Mouse (Mus musculus): ENCODE data around the gene Ntn4. TPM values are rescaled to one million over a fixed set of nuclear protein-coding genes. Genes with fewer than 3 reads are reported as not detected.

Gene Ntn4
- polyA plus RNA-seq, 1 experiment from 2014 or later, result 0.76 TPM

DNA sequence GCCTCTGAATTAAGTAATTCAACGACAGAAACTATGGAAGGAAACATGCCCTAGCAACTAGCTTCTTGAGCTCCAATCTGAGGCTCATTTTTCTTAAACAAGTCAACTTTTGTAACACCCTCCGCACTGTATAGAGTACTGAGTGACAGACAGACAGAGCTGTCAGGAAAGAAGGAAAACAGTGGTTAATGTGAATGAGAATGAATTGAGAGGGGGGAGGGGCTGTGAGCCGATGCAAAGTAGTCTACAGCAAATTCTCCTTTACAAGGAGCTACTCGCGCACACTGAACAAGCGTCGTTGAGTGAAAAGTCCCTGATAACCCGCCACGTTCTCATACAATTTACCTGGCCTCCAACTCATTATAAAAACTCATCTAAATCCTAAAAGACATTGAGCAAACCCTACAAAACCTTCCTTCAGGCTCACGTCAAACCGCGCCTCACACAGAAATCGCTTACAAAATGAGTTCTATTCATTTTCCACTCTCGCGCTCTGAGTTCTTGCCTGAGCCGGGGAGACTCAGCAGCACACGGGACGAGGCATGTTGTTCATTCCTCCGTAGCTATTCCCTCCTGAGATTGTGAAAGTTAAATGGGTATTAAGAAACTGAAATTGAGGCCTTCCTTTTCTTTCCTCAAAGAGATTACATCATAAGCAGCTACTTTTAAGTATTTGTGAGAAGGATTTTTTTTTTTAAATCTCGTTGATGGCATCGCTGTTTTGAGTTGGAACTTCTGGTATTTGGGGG, 54.7 kb downstream of the Ntn4 start:
- peaks cover 3% of the 10 kb centered on the region for H3K4me1 ChIP-seq (ENCODE audit: insufficient read depth)
- peak overlapping the region; percentile 31; the same call in 1 of the 2 replicates for H3K4me2 ChIP-seq
- H3K4me3 ChIP-seq (ENCODE audit: low read depth, low read length), result no peak overlapping the region
- H3K36me3 ChIP-seq (ENCODE audit: insufficient read depth), result no peaks in the 10 kb centered on the region
- DNase-seq (no peak), ATAC-seq (ENCODE audit: insufficient read depth) (no peak)
- H3K9ac ChIP-seq, result no peak overlapping the region
- H3K9me3 ChIP-seq (ENCODE audit: low read depth, low read length), result no peaks in the 10 kb centered on the region
- peak overlapping the region; percentile 63; the same call in 1 of the 2 replicates for H3K27ac ChIP-seq (ENCODE audit: low read depth)
- no peak for TF ChIP-seq CTCF (IDR thresholded peaks at IDR 0.05; ENCODE audit: low read depth)
- H3K27me3 ChIP-seq (ENCODE audit: insufficient read depth, low read length), result no peaks in the 10 kb centered on the region
- WGBS, result 46% methylated on average over 21 of the region's 21 CpGs

- no peak overlapping the region for H3K9ac ChIP-seq
- no peak for DNase-seq
- H3K9me3 ChIP-seq (ENCODE audit: low read depth, low read length), result no peaks in the 10 kb centered on the region
- H3K4me2 ChIP-seq, result no peak overlapping the region
- H3K4me3 ChIP-seq (ENCODE audit: low read depth, low read length), result no peak overlapping the region
- WGBS, result 65% methylated on average over 4 of the region's 4 CpGs
- H3K27me3 ChIP-seq (ENCODE audit: insufficient read depth, low read length), result no peaks in the 10 kb centered on the region
- no peak for TF ChIP-seq CTCF (IDR thresholded peaks at IDR 0.05; ENCODE audit: low read depth)
- no peak for ATAC-seq (ENCODE audit: insufficient read depth)
- H3K4me1 ChIP-seq (ENCODE audit: insufficient read depth), result no peaks in the 10 kb centered on the region; the same call in 1 of the 2 replicates
- peak overlapping the region; percentile 63; the same call in 1 of the 2 replicates for H3K27ac ChIP-seq (ENCODE audit: low read depth)
- no peaks in the 10 kb centered on the region for H3K36me3 ChIP-seq (ENCODE audit: insufficient read depth)
Measured at GRCm38 (mm10) chr10:93696001-93696400, 55.5 kb downstream of the Ntn4 start.

GRCm38 (mm10) chr10:93697866-93698483, 57.5 kb downstream of the Ntn4 start:
- no peak overlapping the region for H3K27ac ChIP-seq (ENCODE audit: low read depth)
- ATAC-seq (ENCODE audit: insufficient read depth) (no peak), DNase-seq (no peak)
- no peak overlapping the region for H3K4me2 ChIP-seq
- no peak overlapping the region for H3K4me3 ChIP-seq (ENCODE audit: low read depth, low read length)
- TF ChIP-seq CTCF (IDR thresholded peaks at IDR 0.05; ENCODE audit: low read depth), result no peak
- no peaks in the 10 kb centered on the region for H3K4me1 ChIP-seq (ENCODE audit: insufficient read depth)
- H3K9me3 ChIP-seq (ENCODE audit: low read depth, low read length), result no peaks in the 10 kb centered on the region
- 85% methylated on average over 10 of the region's 10 CpGs for WGBS
- no peak overlapping the region for H3K9ac ChIP-seq
- H3K27me3 ChIP-seq (ENCODE audit: insufficient read depth, low read length), result no peaks in the 10 kb centered on the region
- no peaks in the 10 kb centered on the region for H3K36me3 ChIP-seq (ENCODE audit: insufficient read depth)

- 88% methylated on average over 10 of the region's 10 CpGs for WGBS
Measured at GRCm38 (mm10) chr10:93699689-93700478, 59.4 kb downstream of the Ntn4 start.

GRCm38 (mm10) chr10:93700589-93701363, 60.3 kb downstream of the Ntn4 start:
- Histone ChIP-seq H3K9me3 (ENCODE audit: low read depth, low read length) (no peaks in the 10 kb centered on the region), H3K36me3 (ENCODE audit: insufficient read depth) (no peaks in the 10 kb centered on the region), H3K27ac (ENCODE audit: low read depth) (no peak overlapping the region), H3K4me3 (ENCODE audit: low read depth, low read length) (no peak overlapping the region), H3K27me3 (ENCODE audit: insufficient read depth, low read length) (no peaks in the 10 kb centered on the region), H3K9ac (no peak overlapping the region), H3K4me1 (ENCODE audit: insufficient read depth) (no peaks in the 10 kb centered on the region), H3K4me2 (no peak overlapping the region)
- ATAC-seq (ENCODE audit: insufficient read depth) (no peak), DNase-seq (no peak)
- 76% methylated on average over 21 of the region's 21 CpGs for WGBS
- TF ChIP-seq CTCF (IDR thresholded peaks at IDR 0.05; ENCODE audit: low read depth), result no peak

More at GRCm38 (mm10) chr10:93699689-93700478, 59.4 kb downstream of the Ntn4 start:
- no peaks in the 10 kb centered on the region for H3K9me3 ChIP-seq (ENCODE audit: low read depth, low read length)
- H3K4me2 ChIP-seq, result no peak overlapping the region
- no peaks in the 10 kb centered on the region for H3K4me1 ChIP-seq (ENCODE audit: insufficient read depth)
- no peak overlapping the region for H3K4me3 ChIP-seq (ENCODE audit: low read depth, low read length)
- ATAC-seq (ENCODE audit: insufficient read depth) (no peak), DNase-seq (no peak)
- H3K27me3 ChIP-seq (ENCODE audit: insufficient read depth, low read length), result no peaks in the 10 kb centered on the region
- no peak for TF ChIP-seq CTCF (IDR thresholded peaks at IDR 0.05; ENCODE audit: low read depth)
- no peaks in the 10 kb centered on the region for H3K36me3 ChIP-seq (ENCODE audit: insufficient read depth)
- no peak overlapping the region for H3K9ac ChIP-seq
- no peak overlapping the region for H3K27ac ChIP-seq (ENCODE audit: low read depth)

DNA sequence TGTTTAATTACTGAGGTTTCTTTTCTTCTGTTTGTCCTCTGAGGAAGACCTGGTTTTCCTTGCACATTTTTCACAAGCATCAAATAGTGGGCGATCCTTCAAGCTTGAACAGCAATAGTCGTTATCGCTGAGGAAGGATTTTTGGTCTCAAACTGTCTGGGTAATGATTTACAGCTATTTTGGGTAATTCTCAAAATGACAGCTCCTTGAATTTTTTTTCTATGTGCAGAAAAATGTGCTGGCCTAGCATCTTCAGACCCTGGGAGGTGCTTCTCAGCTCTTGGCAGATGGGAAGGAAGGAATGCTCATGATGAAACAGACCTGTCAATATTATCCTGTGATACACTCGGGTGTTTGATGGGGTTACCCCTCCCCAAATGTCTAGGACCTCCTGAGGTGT, 63.5 kb downstream of the Ntn4 start:
- Histone ChIP-seq H3K9ac (no peak overlapping the region), H3K27me3 (ENCODE audit: insufficient read depth, low read length) (no peaks in the 10 kb centered on the region), H3K4me2 (no peak overlapping the region), H3K27ac (ENCODE audit: low read depth) (no peak overlapping the region), H3K9me3 (ENCODE audit: low read depth, low read length) (no peaks in the 10 kb centered on the region), H3K4me1 (ENCODE audit: insufficient read depth) (peaks cover 4% of the 10 kb centered on the region; the same call in 1 of the 2 replicates), H3K4me3 (ENCODE audit: low read depth, low read length) (no peak overlapping the region), H3K36me3 (ENCODE audit: insufficient read depth) (no peaks in the 10 kb centered on the region)
- DNase-seq (no peak), ATAC-seq (ENCODE audit: insufficient read depth) (no peak)
- 81% methylated on average over 4 of the region's 4 CpGs for WGBS
- TF ChIP-seq CTCF (IDR thresholded peaks at IDR 0.05; ENCODE audit: low read depth), result no peak

Data from lung, embryonic 14.5 days (tissue).